Mouse (Mus musculus): Measurements from ENCODE around the gene Epb41l4b. TPM values are rescaled to one million over a fixed set of nuclear protein-coding genes. Genes with fewer than 3 reads are reported as not detected.

Epb41l4b gene
- 10.9 TPM for polyA plus RNA-seq (2015; fragmentation: Illumina TruSeq; extraction: RNeasy Lipid Tissue Mini Kit (QIAGEN cat#74804); ENCODE audit: insufficient read depth, low read depth, low replicate concordance)

GRCm38 (mm10) chr4:57143026-57143937 lies at the start of gene Epb41l4b:
Gene Epb41l4b, minus strand, starts transcription at chr4:57143437.

DNA sequence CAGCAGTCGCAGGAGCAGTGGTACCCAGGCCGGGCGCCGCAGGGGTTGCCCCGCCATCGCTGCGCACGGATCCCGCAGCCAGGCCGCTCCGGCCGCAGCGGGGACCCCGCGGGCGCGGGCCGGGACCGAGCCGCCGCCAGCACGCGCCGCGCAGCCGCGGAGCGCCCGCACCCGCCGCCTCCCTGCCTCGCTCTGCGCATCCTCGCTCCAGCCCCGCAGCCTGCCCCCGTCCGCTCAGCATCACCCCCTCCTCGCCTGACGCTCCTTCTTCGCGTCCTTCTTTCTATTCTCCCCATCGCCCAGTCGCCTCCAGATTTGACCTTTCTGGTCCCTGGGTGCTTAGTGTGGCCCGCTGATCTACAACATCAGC lies 153.0 kb downstream of the Epb41l4b start, which contains the start of gene Frrs1l:
Gene Frrs1l, minus strand, starts transcription at position 177 of the 370 bp plus-strand sequence.

DNA sequence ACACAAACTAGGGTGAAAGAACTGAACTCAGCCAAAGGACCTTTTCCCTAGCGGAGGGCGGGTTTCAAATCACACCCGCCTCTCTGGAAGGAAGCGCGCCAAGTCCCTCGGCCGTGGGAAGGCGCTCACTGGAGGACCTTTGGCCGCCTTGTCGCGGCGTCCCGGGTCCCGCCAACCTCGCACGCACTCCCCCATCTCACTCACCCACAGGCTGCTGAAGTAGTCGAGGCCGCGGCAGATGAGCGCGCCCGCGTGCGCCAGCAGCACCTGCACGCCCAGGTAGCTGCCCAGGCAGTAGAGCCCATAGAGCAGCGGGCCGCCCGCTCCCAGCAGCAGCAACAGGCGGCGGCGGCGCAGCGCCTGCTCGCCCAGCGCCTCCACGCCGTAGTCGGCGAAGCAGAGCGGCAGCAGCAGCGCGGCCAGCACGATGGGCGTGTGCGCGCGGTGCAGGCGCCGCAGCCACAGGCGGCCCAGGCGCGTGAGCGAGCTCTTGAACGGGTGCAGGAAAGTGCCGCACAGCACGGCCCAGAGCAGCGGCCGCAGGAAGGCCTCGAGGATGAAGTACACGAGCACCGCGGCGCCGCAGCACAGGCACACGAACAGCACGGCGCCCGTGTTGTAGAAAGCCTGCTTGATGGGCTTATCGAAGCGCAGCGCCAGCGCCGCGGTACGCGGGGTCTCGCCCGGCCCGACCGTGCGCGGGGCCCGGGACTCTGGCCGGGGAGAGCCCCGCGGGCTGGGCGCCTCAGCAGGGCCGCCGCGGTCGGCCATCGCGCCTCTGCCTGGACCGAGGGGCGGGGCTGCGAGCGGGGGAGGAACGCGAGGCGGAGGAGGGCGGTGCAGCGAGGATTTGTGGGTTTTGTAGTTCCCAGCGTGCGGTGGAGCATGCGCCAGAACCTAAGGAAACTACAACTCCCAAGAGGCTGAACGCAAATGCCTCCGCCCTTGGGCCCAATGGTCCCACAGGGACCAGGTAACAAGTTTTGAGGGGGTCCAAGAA lies 196.3 kb downstream of the Epb41l4b start, which contains the start of gene Tmem245:
Gene Tmem245, minus strand, starts transcription at position 797 of the 1,000 bp plus-strand sequence.

Other genes starting within 250 kb of the Epb41l4b start
- gene Tmem245, start 196.0 kb downstream of the Epb41l4b start, polyA plus RNA-seq (2015; fragmentation: Illumina TruSeq; extraction: RNeasy Lipid Tissue Mini Kit (QIAGEN cat#74804); ENCODE audit: insufficient read depth, low read depth, low replicate concordance), result 3.5 TPM
- not detected for gene Frrs1l, start 153.0 kb downstream of the Epb41l4b start, polyA plus RNA-seq (2015; fragmentation: Illumina TruSeq; extraction: RNeasy Lipid Tissue Mini Kit (QIAGEN cat#74804); ENCODE audit: insufficient read depth, low read depth, low replicate concordance)
- 3.2 TPM for gene Ptpn3, start 158.4 kb upstream of the Epb41l4b start, polyA plus RNA-seq (2015; fragmentation: Illumina TruSeq; extraction: RNeasy Lipid Tissue Mini Kit (QIAGEN cat#74804); ENCODE audit: insufficient read depth, low read depth, low replicate concordance)